ENCODE assay signal across 23 mouse cellular contexts in genomic region chr2:126682937-126683336, GRCm38 (mm10). TPM values are rescaled to one million over a fixed set of nuclear protein-coding genes. Genes with fewer than 3 reads are reported as not detected.
DNase-seq lines count a peak whose midpoint lies in the region; ATAC-seq and TF ChIP-seq lines count a peak whose summit lies in the region.
"Had no signal": no experiment of that assay in that cellular context is flagged by ENCODE, and none has a peak within 500 bp of the region (broad histone marks: within the 10 kb centered on the region; RNA-seq: fewer than 3 reads in every experiment).

No protein-coding gene starts in this region.

- intact Hi-C loops in heart, adult 2 months (cut with DNase I): no loop called here

- H3K4me2 ChIP-seq in kidney, embryonic 15.5 days: no peak overlapping the region
- no peak overlapping the region for H3K4me2 ChIP-seq in lung, postnatal 0 days (replicated peaks; ENCODE audit: low read depth, low read length)
- H3K4me2 ChIP-seq: embryonic facial prominence, embryonic 12.5 days; forebrain, embryonic 12.5 days; liver, embryonic 12.5 days; lung, embryonic 14.5 days; midbrain, embryonic 11.5 days; stomach, embryonic 15.5 days had no signal

- H3K27me3 ChIP-seq in heart, adult 2 months (ENCODE audit: control insufficient read depth, insufficient read depth, low read length): no peaks in the 10 kb centered on the region
- H3K27me3 ChIP-seq in heart, embryonic 10.5 days (ENCODE audit: insufficient read depth, poor library complexity, severe bottlenecking): no peaks in the 10 kb centered on the region
- no peaks in the 10 kb centered on the region for H3K27me3 ChIP-seq in kidney, embryonic 15.5 days
- no peaks in the 10 kb centered on the region for H3K27me3 ChIP-seq in lung, postnatal 0 days (replicated peaks; ENCODE audit: insufficient read depth, low read length)
- no peaks in the 10 kb centered on the region for H3K27me3 ChIP-seq in limb, embryonic 10.5 days (ENCODE audit: low read depth, poor library complexity, severe bottlenecking)
- H3K27me3 ChIP-seq: embryonic facial prominence, embryonic 12.5 days; forebrain, embryonic 12.5 days; liver, embryonic 12.5 days; Patski; stomach, embryonic 15.5 days had no signal

- 45% methylated on average over 1 of the region's 1 CpGs for WGBS in heart, adult 2 months
- 72% methylated on average over 1 of the region's 1 CpGs for WGBS in heart, embryonic 10.5 days
- WGBS in kidney, embryonic 15.5 days: 88% methylated on average over 1 of the region's 1 CpGs
- 45% methylated on average over 1 of the region's 1 CpGs for WGBS in lung, postnatal 0 days
- 91% methylated on average over 1 of the region's 1 CpGs for WGBS in limb, embryonic 10.5 days

- no peak for TF ChIP-seq EP300 in heart, adult 2 months (IDR thresholded peaks at IDR 0.05; ENCODE audit: insufficient read depth, low read depth, low read length)
- no peak for TF ChIP-seq EP300 in lung, postnatal 0 days (IDR thresholded peaks at IDR 0.05)

- peak overlapping the region; percentile 72 for H3K27ac ChIP-seq in heart, adult 2 months
- no peak overlapping the region for H3K27ac ChIP-seq in heart, embryonic 10.5 days
- H3K27ac ChIP-seq in kidney, embryonic 15.5 days: peak overlapping the region; percentile 49; the same call in 1 of the 2 replicates
- peak overlapping the region; percentile 59 for H3K27ac ChIP-seq in lung, postnatal 0 days (ENCODE audit: low read length)
- H3K27ac ChIP-seq in limb, embryonic 10.5 days: no peak overlapping the region
- H3K27ac ChIP-seq: embryonic facial prominence, embryonic 12.5 days; forebrain, embryonic 12.5 days; hindbrain, postnatal 0 days; liver, embryonic 12.5 days had no signal

- no peaks in the 10 kb centered on the region for H3K9me3 ChIP-seq in heart, embryonic 10.5 days
- H3K9me3 ChIP-seq in kidney, embryonic 15.5 days (replicated peaks): 0 out of 2 replicates have a peak, but pooled peaks cover 3% of the 10 kb centered on the region
- no peaks in the 10 kb centered on the region for H3K9me3 ChIP-seq in lung, postnatal 0 days (ENCODE audit: low read length)
- H3K9me3 ChIP-seq in limb, embryonic 10.5 days (replicated peaks): no peaks in the 10 kb centered on the region
- H3K9me3 ChIP-seq: embryonic facial prominence, embryonic 12.5 days; liver, embryonic 12.5 days; stomach, embryonic 15.5 days had no signal

- no peak for ATAC-seq in kidney, embryonic 15.5 days (replicated peaks; ENCODE audit: low FRiP score)
- no peak for ATAC-seq in lung, postnatal 0 days
- ATAC-seq: hindbrain, postnatal 0 days; intestine, embryonic 16.5 days; liver, embryonic 12.5 days; Patski had no signal

- H3K79me2 ChIP-seq in heart, adult 2 months (replicated peaks; ENCODE audit: control insufficient read depth, insufficient read depth, low read length): no peaks in the 10 kb centered on the region

- no peak for DNase-seq in heart, adult 2 months
- DNase-seq in heart, embryonic 10.5 days (ENCODE audit: low spot score): no peak
- no peak for DNase-seq in kidney, postnatal 10 days
- peak; percentile 29 for DNase-seq in lung, postnatal 0 days (ENCODE audit: low spot score)
- no peak for DNase-seq in lung, postnatal 10 days
- no peak for DNase-seq in thymus, postnatal 25 days
- no peak for DNase-seq in limb, embryonic 10.5 days (ENCODE audit: low spot score)
- DNase-seq: cerebellum, adult 2 months; cerebellum, postnatal 25 days; gastrocnemius, postnatal 14 days; thymus, adult 18-20 months; thymus, postnatal 4 days had no signal

- TF ChIP-seq CTCF in heart, adult 2 months (IDR thresholded peaks at IDR 0.05): no peak
- no peak for TF ChIP-seq CTCF in lung, postnatal 0 days (IDR thresholded peaks at IDR 0.05)

- TF ChIP-seq POLR2A in heart, adult 2 months (IDR thresholded peaks at IDR 0.05; ENCODE audit: insufficient read depth, low read depth, low read length): no peak

- H3K4me3 ChIP-seq in heart, adult 2 months: no peak overlapping the region
- no peak overlapping the region for H3K4me3 ChIP-seq in heart, embryonic 10.5 days
- no peak overlapping the region for H3K4me3 ChIP-seq in kidney, embryonic 15.5 days (replicated peaks)
- no peak overlapping the region for H3K4me3 ChIP-seq in lung, postnatal 0 days (ENCODE audit: low read depth, low read length)
- H3K4me3 ChIP-seq in limb, embryonic 10.5 days: no peak overlapping the region
- H3K4me3 ChIP-seq: embryonic facial prominence, embryonic 12.5 days; erythroblast, embryonic 14.5 days; forebrain, embryonic 12.5 days; liver, embryonic 12.5 days; stomach, embryonic 15.5 days had no signal

- H3K36me3 ChIP-seq in heart, adult 2 months (ENCODE audit: control insufficient read depth, insufficient read depth, low read length): peaks cover 15% of the 10 kb centered on the region
- peaks cover 36% of the 10 kb centered on the region for H3K36me3 ChIP-seq in heart, embryonic 10.5 days
- H3K36me3 ChIP-seq in kidney, embryonic 15.5 days: peaks cover 58% of the 10 kb centered on the region
- no peaks in the 10 kb centered on the region for H3K36me3 ChIP-seq in lung, postnatal 0 days (ENCODE audit: insufficient read depth, low read length)
- H3K36me3 ChIP-seq in limb, embryonic 10.5 days: peaks cover 70% of the 10 kb centered on the region

- H3K9ac ChIP-seq in heart, adult 2 months (ENCODE audit: low read depth, low read length): no peak overlapping the region
- H3K9ac ChIP-seq in kidney, embryonic 15.5 days: no peak overlapping the region
- H3K9ac ChIP-seq in lung, postnatal 0 days (replicated peaks; ENCODE audit: low read depth): no peak overlapping the region
- H3K9ac ChIP-seq: embryonic facial prominence, embryonic 12.5 days; forebrain, embryonic 12.5 days; liver, embryonic 12.5 days; lung, embryonic 14.5 days; stomach, embryonic 15.5 days had no signal

- peaks cover 10% of the 10 kb centered on the region for H3K4me1 ChIP-seq in heart, adult 2 months (ENCODE audit: control insufficient read depth, insufficient read depth, low read length)
- peaks cover 4% of the 10 kb centered on the region; the same call in 1 of the 2 replicates for H3K4me1 ChIP-seq in heart, embryonic 10.5 days
- no peaks in the 10 kb centered on the region for H3K4me1 ChIP-seq in kidney, embryonic 15.5 days
- no peaks in the 10 kb centered on the region for H3K4me1 ChIP-seq in lung, postnatal 0 days (ENCODE audit: insufficient read depth, low read depth, low read length)
- H3K4me1 ChIP-seq in limb, embryonic 10.5 days: no peaks in the 10 kb centered on the region
- H3K4me1 ChIP-seq: embryonic facial prominence, embryonic 12.5 days; forebrain, embryonic 12.5 days had no signal

RNA-seq across cellular contexts. Expression of gene Gabpb1, which starts 6.8 kb away (rescaled TPM):
- 10 to 100 TPM; 10.6 to 13.1 TPM for total RNA-seq in heart, adult 2 months (2021)
- polyA plus RNA-seq in heart, adult 2 months (2012; rRNA removed): 5.8 and 9.7 TPM in 2 replicates
- 42.3 and 48.6 TPM in 2 replicates for polyA plus RNA-seq in heart, embryonic 10.5 days (2016; fragmentation: Nextera tagmentation; extraction: Ambion mirVana)
- 54.4 and 57.2 TPM in 2 replicates for polyA plus RNA-seq in kidney, embryonic 15.5 days (2015; fragmentation: Nextera tagmentation; extraction: Ambion mirVana)
- 24.5 and 33.0 TPM in 2 replicates for polyA plus RNA-seq in lung, postnatal 0 days (2015; fragmentation: Nextera tagmentation; extraction: Ambion mirVana)
- 92.0 and 103 TPM in 2 replicates for polyA plus RNA-seq in limb, embryonic 10.5 days (2016; fragmentation: Nextera tagmentation; extraction: Ambion mirVana)

RNA-seq across cellular contexts. Expression of gene Usp8, which starts 24.2 kb away (rescaled TPM):
- total RNA-seq in heart, adult 2 months (2021): 10 to 100 TPM; 27.4 to 28.4 TPM
- polyA plus RNA-seq in heart, adult 2 months (2012; rRNA removed): 11.1 and 18.9 TPM in 2 replicates
- polyA plus RNA-seq in heart, embryonic 10.5 days (2016; fragmentation: Nextera tagmentation; extraction: Ambion mirVana): 40.3 and 42.4 TPM in 2 replicates
- polyA plus RNA-seq in kidney, embryonic 15.5 days (2015; fragmentation: Nextera tagmentation; extraction: Ambion mirVana): 42.6 and 43.6 TPM in 2 replicates
- 36.9 and 45.6 TPM in 2 replicates for polyA plus RNA-seq in lung, postnatal 0 days (2015; fragmentation: Nextera tagmentation; extraction: Ambion mirVana)
- 40.5 and 43.6 TPM in 2 replicates for polyA plus RNA-seq in limb, embryonic 10.5 days (2016; fragmentation: Nextera tagmentation; extraction: Ambion mirVana)

Comparison
In these comparisons a context has a peak if more than half of its experiments do, and no peak if none do; other contexts are left out.
1. H3K27ac ChIP-seq: peak in heart, adult 2 months (single experiment), kidney, embryonic 15.5 days (single experiment) and lung, postnatal 0 days (single experiment); none in heart, embryonic 10.5 days (single experiment) and limb, embryonic 10.5 days (single experiment).